Mouse (Mus musculus) C2C12 (cell line): ENCODE measurements around the gene Slc16a14.

Experiments
- CTCF ChIP-seq: IDR thresholded peaks from one replicate; pipeline ENCODE4 v1.5.1; 2011; ENCODE audit not compliant: control insufficient read depth, insufficient read depth, insufficient read length
- MAX ChIP-seq: IDR thresholded peaks from one replicate; pipeline ENCODE4 v1.6.1; 2011; ENCODE audit warnings: mild to moderate bottlenecking, control low read depth

DNA sequence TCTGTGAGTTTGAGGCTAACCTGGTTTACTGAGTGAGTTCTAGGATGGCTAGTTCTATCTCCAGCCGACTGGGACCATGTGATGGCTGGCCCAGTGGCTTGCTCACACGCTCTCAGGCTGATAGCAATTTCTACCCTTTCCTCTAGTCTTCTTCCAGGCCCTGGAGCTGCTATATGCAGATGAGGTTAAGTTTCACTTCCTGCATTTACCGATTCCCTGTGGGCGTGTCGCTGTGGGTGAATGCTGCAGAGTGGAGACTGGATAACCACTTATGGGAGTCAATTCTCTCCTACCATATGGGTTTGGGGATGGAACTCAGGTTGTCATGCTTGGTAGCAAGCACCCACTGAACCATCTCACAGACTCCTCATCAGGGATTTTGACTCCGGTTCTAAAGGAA is 10.8 kb downstream of the Slc16a14 start:
- TF ChIP-seq MAX, result no peak
- no peak for TF ChIP-seq CTCF
